Mouse (Mus musculus): ENCODE measurements around the gene Zfand3.

Zfand3 gene

DNA sequence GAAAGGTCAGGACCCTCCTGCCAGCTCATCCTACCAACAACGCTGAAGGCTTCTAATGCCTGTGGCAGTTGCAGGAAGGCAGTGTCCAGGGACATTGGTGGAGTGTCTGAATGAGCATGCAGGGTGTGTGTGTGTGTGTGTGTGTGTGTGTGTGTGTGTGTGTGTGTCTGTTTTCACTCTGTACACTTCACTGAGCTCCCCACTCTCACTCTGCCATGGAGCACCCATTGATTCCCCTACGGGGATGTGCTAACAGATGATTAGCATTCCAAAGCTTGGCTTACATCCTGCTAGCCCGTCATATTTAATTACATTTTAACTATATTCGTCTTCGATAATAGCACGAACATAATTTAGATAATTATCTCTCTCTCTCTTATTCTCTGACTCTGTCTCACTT lies 232.1 kb downstream of the Zfand3 start:
- DNase-seq = no peak

DNA sequence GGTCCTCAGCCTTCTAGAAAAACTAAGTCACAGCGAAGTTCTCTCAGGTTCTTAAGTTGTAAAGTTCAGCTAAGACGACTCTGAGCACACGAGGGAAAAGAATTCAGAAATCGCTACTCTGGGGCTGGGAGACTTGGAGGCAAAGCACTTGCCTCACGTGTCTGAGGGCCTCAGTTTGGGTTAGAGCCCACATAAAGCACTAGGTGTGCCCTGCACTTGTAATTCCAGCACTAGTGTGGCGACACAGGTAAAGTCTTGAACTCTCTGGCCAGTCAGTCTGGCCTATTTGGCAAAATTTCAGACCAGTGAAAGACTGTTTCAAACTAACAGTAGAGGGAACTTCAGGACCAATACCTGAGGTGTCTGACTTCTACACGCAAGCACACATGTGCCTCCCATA lies 233.1 kb downstream of the Zfand3 start:
- no peak for DNase-seq

DNA sequence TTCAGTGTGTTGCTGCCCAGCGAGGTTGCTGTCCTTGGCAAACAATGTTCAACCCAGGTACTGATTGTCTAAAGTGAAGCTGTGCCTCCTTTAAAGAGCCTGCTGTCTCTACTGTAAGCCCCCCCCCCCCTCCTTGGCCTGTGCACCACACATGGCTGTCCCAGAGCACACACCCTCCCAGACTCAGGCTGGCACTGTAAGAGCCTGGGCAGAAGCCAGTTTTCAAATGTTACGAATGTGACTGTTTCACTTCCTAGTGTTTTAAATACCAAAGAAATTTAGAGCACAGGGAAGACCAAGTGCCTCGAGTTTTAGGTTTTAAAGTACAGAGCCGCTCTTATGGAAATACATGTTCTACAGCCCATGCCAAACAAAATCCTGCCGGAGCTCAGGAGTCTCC lies 234.9 kb downstream of the Zfand3 start:
- no peak for DNase-seq

DNA sequence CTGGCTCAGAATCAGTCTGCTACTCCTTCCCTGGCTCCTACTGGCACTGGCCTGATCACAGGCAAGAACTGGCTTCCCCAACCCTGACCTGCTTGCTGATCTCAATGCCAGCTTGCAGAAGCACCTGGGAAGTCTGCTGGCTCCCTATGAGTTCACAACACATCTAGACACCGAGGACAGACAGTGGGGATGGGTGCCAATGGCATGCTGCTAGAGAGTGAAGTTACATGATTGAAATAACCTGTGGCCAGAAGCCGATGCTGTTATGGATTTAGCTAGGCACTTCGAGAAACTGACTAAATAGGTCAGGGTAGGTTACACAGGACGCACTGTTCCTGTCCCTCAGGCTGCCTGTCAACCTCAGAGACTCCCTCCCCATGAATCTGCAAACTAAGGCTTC lies 236.1 kb downstream of the Zfand3 start:
- no peak for DNase-seq

DNA sequence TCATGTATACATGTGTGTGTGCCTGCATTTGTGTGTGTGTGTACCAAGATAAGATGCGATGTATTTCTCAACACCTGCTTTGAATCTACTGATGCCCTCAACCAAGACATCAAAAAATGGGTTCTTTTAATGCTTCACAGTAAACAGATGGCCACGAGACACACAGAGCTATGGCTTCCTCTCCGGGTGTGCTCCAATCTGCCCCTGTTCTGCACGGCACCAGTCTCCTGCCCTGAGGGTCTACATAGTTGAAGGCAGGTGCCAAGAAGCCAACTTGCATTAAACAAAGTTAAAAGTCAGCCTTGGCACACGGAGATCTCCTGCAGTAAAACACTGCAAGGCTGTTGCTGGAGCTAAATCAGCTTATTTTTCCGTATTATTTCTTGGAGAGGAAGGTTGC lies 236.5 kb downstream of the Zfand3 start:
- DNase-seq = no peak

DNA sequence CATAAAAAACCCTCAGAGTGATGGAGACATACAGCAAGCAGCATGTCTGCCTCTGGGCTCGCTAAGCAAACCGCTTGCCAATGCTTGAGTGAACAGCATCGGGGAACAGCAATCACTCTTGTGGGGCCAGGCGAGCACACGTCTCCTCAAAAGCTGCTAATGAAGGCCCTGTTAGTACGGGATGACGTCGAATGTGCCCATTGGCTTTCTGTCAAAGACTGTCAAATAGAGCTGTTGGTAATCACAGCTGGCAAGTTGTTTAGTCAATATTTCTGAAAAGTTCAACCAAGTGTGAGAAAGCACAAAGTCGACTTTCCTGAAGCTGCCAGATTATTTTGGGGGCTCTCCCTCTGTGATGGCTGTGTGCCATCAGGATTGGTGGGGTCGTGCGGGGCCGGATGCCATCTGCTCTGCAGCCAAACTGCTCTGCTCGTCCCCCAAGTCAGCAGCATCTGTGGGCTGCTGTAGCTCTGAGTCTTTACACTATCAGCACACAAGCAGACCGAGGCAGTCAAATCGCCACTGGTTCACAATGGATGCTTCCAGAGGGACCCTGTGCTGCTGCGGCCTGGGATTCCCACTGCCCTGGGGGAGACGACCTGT lies 237.3 kb downstream of the Zfand3 start:
- no peak for DNase-seq

DNA sequence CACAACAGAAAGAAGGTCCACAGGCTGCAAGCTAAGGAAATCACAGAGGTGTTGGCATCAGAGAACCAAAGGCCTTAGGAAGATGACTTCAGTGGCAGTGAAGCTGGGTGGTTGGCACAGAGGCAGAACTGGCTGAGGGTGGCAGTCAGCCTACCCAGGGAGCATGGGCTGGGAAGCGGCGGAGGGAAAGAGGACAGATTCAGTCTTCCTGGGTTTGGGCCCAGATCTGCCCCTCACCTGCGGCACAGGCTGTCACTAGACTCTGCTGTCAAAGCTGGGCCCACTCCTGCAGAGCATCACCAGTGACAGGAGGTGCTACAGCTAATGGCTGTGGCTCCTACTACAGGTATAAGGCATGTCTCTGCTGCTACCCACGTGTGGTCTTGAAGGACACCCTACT lies 238.1 kb downstream of the Zfand3 start:
- DNase-seq = no peak

DNA sequence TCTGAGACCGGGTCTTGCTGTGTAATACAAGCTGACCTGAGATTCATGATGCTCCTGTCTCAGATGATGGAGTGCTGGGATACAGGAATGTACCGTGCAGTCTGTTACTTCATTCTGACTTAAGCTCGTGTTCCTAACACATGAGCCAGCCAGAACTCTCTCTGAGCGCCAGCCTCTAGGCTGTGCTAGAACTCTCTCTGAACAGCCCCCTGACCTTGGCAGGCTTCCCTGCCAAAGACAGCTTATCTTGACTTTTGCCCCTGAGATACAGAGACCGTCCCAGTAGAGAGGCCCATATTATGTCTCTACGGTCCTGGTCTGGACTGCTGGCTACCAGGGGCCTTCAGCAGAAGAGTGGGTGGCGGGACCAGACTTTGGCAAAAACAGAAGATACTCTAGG lies 239.0 kb downstream of the Zfand3 start:
- DNase-seq = no peak

DNA sequence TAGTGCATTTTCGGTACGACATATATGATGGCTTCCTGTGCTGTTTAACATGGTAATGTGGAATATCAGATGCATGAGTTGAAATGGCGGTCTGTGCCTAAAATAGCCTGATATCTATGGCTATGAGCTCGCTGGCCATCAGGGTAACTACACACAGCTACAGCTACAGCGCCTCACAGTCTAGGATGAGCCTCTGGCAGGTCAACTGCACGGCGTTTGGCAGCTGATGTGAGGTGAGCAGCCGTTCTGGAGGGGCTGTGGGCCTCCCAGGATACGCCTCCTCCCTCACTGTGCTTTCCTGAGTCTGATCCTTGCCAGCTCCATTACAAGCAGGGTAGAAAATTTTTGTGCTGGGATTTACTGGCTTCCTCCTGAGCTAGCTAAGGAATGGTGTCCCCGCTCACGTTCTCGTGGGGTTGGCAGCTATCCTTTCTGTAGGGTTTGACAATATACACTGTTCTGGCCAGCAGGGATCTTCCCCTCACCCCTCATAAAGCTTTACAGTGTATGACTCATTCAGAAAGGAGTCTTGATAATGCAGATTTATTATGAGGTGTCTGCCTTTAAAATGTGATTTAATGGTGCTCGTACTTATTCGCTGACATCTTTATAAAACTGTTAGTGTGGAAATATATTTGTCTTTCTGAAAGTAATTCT lies 240.2 kb downstream of the Zfand3 start:
- no peak for DNase-seq

DNA sequence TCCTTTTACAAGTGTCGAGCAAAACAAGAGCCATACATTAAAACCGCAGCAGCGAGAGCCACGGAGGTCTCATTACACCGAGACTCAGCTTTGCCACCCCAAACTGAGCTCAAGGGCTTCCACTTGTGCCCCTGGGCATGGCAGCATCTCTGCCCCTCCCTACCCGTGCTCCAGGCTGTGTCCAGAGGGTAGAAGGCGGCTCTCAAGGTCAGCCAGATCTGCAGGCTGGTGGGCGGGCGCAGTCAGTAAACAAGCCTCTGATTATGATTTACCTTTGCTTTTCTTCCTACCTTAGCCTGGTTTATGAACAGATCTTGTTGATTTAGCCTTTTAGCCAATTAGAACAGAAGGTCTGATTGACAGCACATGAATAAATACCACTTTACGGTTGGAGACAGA lies 240.8 kb downstream of the Zfand3 start:
- DNase-seq = no peak

DNA sequence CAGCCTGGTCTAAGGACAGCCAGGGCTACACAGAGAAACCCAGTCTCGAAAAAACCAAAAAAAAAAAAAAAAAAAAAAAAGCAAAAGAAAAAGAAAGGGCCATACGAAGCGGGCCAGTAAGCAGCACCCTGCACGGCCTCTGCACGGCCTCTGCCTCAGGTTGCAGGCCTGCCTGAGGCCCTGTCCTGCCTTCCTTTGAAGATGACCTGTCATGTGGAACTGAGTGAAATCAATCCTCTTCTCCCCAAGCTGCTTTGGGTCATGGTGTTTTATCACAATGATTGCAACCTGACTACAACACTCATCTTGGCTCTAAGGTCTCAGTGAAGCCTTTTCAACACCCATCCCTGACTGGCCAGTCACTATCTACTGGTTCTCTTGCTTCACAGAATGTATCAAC lies 248.5 kb downstream of the Zfand3 start:
- no peak for DNase-seq

DNA sequence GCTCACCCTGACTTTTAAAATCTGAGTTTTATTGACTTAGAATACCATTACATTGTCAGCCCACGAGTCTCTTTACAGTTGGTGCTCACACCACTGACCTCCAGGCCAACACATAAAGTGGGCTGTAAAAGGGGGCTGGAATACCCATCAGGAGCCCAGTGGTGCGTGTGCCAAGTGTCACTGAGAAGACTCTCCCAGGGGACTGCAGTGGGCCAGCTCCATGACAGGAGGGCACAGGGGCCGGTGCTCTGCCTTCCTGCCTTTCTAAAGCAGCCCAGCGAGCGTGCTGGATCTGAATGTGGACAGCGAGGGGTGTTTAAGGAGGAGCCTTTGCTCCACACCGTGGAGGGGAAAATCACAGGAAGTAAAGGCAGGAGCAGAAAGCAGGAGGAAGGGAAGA lies 249.4 kb downstream of the Zfand3 start:
- DNase-seq = no peak

DNA sequence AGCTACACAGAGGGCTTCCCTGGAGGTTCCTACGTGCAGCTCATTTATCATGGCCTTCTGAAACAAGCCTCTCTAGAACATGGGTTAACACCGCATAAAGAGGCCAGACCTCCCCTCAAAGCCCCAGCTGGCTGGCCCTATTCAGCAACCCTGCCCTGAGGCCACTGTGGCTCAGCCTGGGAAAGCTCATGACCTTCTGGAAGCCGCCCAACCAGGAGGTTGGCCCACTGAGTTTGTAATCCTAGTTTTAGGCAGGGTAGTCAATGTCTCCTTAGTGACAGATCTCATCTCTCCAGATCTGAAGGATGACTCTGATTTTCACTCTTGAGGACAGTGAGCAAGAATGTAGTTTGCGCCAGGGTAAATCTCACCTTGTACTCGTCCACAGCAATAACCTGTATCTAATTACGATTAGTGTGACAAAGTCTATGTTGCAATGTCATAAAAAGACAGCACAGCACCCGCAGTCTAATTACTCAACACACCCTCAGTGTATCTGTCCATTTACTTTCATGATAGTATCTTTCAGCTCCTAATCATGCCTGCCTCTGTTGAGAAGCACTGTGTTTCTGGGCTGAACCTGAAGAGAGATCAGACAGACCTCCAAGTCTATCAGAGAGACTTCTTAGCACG lies 251.5 kb downstream of the Zfand3 start:
- no peak for DNase-seq

DNA sequence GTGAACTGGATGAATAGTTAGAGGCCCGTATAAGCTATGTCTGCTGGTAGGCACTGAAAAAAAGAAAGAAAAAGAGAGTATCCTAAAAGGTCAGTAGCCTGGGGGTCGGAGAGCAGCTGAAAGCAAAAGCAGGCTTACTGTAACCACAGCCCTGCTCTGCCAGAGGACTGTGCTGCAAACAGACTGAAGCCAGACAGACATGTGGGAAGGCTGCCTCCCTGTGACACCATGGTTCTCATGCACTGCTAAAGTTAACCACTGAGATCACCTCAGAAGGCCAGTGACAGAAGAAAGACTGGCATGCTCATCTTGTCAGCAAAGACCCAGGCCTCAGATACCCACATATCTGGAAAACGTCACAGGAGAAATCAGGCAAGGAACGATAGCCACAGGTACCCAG lies 253.9 kb downstream of the Zfand3 start:
- no peak for DNase-seq

DNA sequence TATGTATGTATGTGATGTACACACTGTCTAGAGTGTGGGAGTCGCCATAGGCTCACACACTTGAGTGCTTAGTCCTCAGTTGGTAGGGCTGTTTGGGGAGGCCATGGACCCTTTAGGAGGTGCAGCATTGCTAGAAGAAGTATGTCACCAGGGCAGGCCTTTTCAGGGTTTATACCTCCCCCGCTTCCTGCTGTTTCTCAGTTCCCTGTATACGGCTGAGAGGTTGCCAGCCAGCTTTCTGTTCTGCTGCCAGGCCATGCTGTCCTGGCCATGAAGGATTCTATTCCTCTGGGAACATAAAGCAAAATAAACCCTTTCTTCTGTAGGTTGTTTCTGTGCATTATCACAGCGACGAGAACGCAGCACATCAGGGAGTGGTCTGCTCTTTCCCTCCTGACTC lies 255.4 kb downstream of the Zfand3 start:
- no peak for DNase-seq
